Mouse (Mus musculus) lung, embryonic 14.5 days (tissue): ENCODE measurements at regions not wholly inside any gene's neighbourhood (a gene's known extent, or its start where the extent isn't known, plus 50 kb on each side); places are given as distances from the start of the nearest gene placed in this dataset.

Experiments
- ATAC-seq: fragments of 200-750 bp; cut with Nextera tagmentation; 2 replicates; pipeline ENCODE4 v1.8.0; 2017; ENCODE audit warnings: mild to moderate bottlenecking, moderate TSS enrichment, moderate library complexity; ENCODE audit not compliant: insufficient read depth
- DNase-seq: peaks from one replicate; pipeline ENCODE4 v3.0.0-alpha.2; 2015
- H3K27ac ChIP-seq: fragments of 300-500 bp; sonication (generic); 2 replicates; pipeline ENCODE4 v1.5.1; 2014; ENCODE audit warnings: low read depth, mild to moderate bottlenecking, moderate library complexity
- H3K27me3 ChIP-seq: fragments of 300-500 bp; sonication (generic); 2 replicates; pipeline ENCODE4 v1.6.1; 2014; ENCODE audit warnings: low read length, control low read depth; ENCODE audit not compliant: insufficient read depth
- H3K36me3 ChIP-seq: fragments of 300-500 bp; sonication (generic); 2 replicates; pipeline ENCODE4 v1.6.1; 2014; ENCODE audit warnings: control low read depth; ENCODE audit not compliant: insufficient read depth
- H3K4me1 ChIP-seq: fragments of 300-500 bp; sonication (generic); 2 replicates; pipeline ENCODE4 v1.6.1; 2014; ENCODE audit warnings: antibody characterized with exemption, control low read depth; ENCODE audit not compliant: insufficient read depth
- H3K4me2 ChIP-seq: fragments of 300-500 bp; sonication (generic); 2 replicates; pipeline ENCODE4 v1.6.1; 2014; ENCODE audit warnings: mild to moderate bottlenecking
- H3K4me3 ChIP-seq: fragments of 300-500 bp; sonication (generic); 2 replicates; pipeline ENCODE4 v1.5.1; 2014; ENCODE audit warnings: low read depth, low read length
- H3K9ac ChIP-seq: fragments of 300-500 bp; sonication (generic); 2 replicates; pipeline ENCODE4 v1.6.1; 2014
- H3K9me3 ChIP-seq: fragments of 300-500 bp; sonication (generic); 2 replicates; pipeline ENCODE4 v1.6.1; 2016; ENCODE audit warnings: low read depth, low read length, control low read depth
- CTCF ChIP-seq: IDR thresholded peaks from 2 replicates; pipeline ENCODE4 v1.5.1; 2016; ENCODE audit warnings: antibody characterized with exemption, low read depth
- WGBS: fragments of 180-500 bp; shearing (Covaris S2); extraction: QIAGEN DNeasy Blood & Tissue Kit; methylation state at CpG from one replicate; pipeline ENCODE4 v1.1.7; 2014; 5-methylcytosine and 5-hydroxymethylcytosine counted together

GRCm38 (mm10) chr4:35417866-35418265 is 191.9 kb upstream of the C9orf72 start:
- Histone ChIP-seq H3K9ac (no peak overlapping the region), H3K4me1 (no peaks in the 10 kb centered on the region), H3K27me3 (no peaks in the 10 kb centered on the region), H3K4me3 (no peak overlapping the region), H3K36me3 (no peaks in the 10 kb centered on the region), H3K9me3 (no peaks in the 10 kb centered on the region), H3K4me2 (no peak overlapping the region), H3K27ac (no peak overlapping the region)
- peak; percentile 70 for TF ChIP-seq CTCF
- WGBS, result 48% methylated on average over 3 of the region's 3 CpGs
- ATAC-seq, result peak; percentile 38; the same call in 1 of the 2 replicates
- DNase-seq, result peak; percentile 76

DNA sequence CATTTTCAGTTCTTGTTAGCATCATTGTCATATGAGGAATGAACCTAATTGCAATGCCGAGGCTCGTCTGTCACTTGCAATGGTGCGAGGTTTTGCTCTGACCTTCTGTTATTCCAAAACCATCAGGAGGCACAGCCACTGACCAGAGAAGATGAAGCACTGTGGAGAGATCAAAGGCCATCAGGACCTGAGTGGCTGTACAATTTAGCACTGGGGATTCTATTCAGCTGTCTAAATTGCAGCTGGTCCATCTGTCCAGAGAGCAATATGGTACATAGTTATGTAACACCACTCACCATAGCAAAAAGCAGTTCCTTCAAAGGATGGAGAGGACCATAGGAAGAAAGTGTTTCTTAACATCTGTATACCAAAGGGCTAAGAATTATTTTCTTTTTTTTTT is 187.5 kb upstream of the C9orf72 start:
- no peaks in the 10 kb centered on the region for H3K4me1 ChIP-seq
- no peak overlapping the region for H3K9ac ChIP-seq
- H3K4me2 ChIP-seq, result no peak overlapping the region
- no peak for DNase-seq
- 48% methylated on average over 3 of the region's 3 CpGs for whole genome bisulfite sequencing
- H3K4me3 ChIP-seq, result no peak overlapping the region
- H3K27me3 ChIP-seq, result no peaks in the 10 kb centered on the region
- no peak overlapping the region for H3K27ac ChIP-seq
- TF ChIP-seq CTCF, result no peak
- no peaks in the 10 kb centered on the region for H3K36me3 ChIP-seq
- H3K9me3 ChIP-seq, result no peaks in the 10 kb centered on the region
- no peak for ATAC-seq

- no peak overlapping the region for H3K9ac ChIP-seq
- H3K4me1 ChIP-seq, result no peaks in the 10 kb centered on the region
- no peaks in the 10 kb centered on the region for H3K36me3 ChIP-seq
- no peak overlapping the region for H3K4me3 ChIP-seq
- TF ChIP-seq CTCF, result no peak
- ATAC-seq, result no peak
- H3K4me2 ChIP-seq, result no peak overlapping the region
- H3K9me3 ChIP-seq, result no peaks in the 10 kb centered on the region
- DNase-seq, result no peak
- no peak overlapping the region for H3K27ac ChIP-seq
- no peaks in the 10 kb centered on the region for H3K27me3 ChIP-seq
- 81% methylated on average over 7 of the region's 7 CpGs for WGBS
These were observed 179.5 kb upstream of the C9orf72 start for GRCm38 (mm10) chr4:35405301-35406006.

DNA sequence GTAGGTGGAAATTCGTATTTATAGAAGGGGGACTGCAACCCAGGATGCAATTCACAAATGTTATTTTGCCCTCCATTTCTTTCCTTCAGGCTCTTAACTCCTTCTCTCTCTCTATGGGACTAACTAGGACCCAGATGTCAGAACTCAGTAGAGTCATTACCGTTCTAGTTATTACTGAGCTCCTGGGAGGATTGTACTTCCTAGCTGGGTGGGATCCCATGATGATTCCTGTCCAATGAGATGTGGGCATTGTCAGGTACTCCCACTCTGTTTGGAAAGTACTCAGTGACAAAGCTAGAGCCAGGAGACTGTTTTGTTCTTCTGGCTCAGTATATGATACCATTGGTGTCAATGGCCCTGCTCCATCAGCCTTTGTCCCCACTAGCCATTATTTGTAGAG is 178.1 kb upstream of the C9orf72 start:
- 71% methylated on average over 2 of the region's 2 CpGs for WGBS
- Histone ChIP-seq H3K4me3 (no peak overlapping the region), H3K9ac (no peak overlapping the region), H3K9me3 (no peaks in the 10 kb centered on the region), H3K27ac (no peak overlapping the region), H3K4me1 (no peaks in the 10 kb centered on the region), H3K27me3 (no peaks in the 10 kb centered on the region), H3K4me2 (no peak overlapping the region), H3K36me3 (no peaks in the 10 kb centered on the region)
- DNase-seq (no peak), ATAC-seq (no peak)
- no peak for TF ChIP-seq CTCF

DNA sequence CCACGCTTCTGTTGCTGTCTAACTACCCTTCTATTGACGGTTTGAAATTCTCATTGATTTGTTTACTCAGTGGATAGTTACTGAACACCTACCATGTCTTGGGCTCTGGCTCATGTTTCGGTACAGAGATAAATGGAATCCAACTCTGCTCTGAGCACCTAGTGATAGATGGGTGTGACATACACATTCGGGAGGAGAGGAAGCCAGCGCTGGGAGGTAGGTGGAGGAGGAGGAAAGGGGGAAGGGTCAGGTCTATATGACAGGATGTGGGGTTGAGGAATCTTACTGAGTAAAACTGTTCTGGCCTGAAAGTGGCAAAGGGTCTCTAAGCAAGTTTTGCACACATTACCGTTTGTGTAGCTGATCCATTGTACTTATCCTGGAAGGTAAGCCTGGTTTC is 177.6 kb upstream of the C9orf72 start:
- Histone ChIP-seq H3K27me3 (no peaks in the 10 kb centered on the region), H3K9me3 (no peaks in the 10 kb centered on the region), H3K9ac (no peak overlapping the region), H3K4me2 (no peak overlapping the region), H3K36me3 (no peaks in the 10 kb centered on the region), H3K27ac (no peak overlapping the region), H3K4me3 (no peak overlapping the region), H3K4me1 (no peaks in the 10 kb centered on the region)
- ATAC-seq (no peak), DNase-seq (no peak)
- no peak for TF ChIP-seq CTCF
- 54% methylated on average over 6 of the region's 6 CpGs for WGBS

- TF ChIP-seq CTCF, result no peak
- no peak for ATAC-seq
- H3K4me3 ChIP-seq, result no peak overlapping the region
- no peak overlapping the region for H3K4me2 ChIP-seq
- no peaks in the 10 kb centered on the region for H3K27me3 ChIP-seq
- no peak overlapping the region for H3K9ac ChIP-seq
- DNase-seq, result no peak
- no peaks in the 10 kb centered on the region for H3K36me3 ChIP-seq
- H3K9me3 ChIP-seq, result no peaks in the 10 kb centered on the region
- H3K4me1 ChIP-seq, result no peaks in the 10 kb centered on the region
- 76% methylated on average over 9 of the region's 9 CpGs for WGBS
- H3K27ac ChIP-seq, result no peak overlapping the region
These were observed 176.6 kb upstream of the C9orf72 start for GRCm38 (mm10) chr4:35402376-35403133.

DNA sequence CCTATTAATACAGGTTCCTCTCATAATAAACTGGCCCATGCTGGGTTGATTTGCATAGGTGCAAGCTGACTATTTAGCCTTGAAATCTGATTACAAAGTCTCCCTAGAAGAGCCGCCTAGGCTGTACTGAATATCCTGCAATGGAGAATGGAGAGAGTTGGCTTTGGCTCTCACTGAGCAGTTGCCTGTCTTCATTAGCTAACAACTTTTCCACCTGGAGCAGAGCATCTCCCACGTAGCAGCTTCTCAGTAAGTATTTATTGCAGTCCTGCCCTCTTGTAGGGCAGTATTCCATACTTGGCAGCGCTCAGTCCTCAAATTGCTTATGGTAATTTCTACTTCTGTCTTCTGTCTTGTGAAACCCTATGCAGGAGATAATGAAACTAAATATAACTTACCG is 175.8 kb upstream of the C9orf72 start:
- no peak for ATAC-seq
- no peak for DNase-seq
- Histone ChIP-seq H3K9ac (no peak overlapping the region), H3K4me1 (no peaks in the 10 kb centered on the region), H3K4me2 (no peak overlapping the region), H3K4me3 (no peak overlapping the region), H3K9me3 (no peaks in the 10 kb centered on the region), H3K27ac (no peak overlapping the region), H3K27me3 (no peaks in the 10 kb centered on the region), H3K36me3 (no peaks in the 10 kb centered on the region)
- WGBS, result 75% methylated on average over 4 of the region's 4 CpGs
- no peak for TF ChIP-seq CTCF
